Mouse (Mus musculus): ENCODE measurements around the gene Usp44. TPM values are rescaled to one million over a fixed set of nuclear protein-coding genes. Genes with fewer than 3 reads are reported as not detected.

Usp44 gene
- not detected for polyA plus RNA-seq (2015; fragmentation: Illumina TruSeq; extraction: RNeasy Lipid Tissue Mini Kit (QIAGEN cat#74804); ENCODE audit: low read depth, low replicate concordance)

GRCm38 (mm10) chr10:93830931-93831729, at the start of gene Usp44:
Usp44 (plus strand) TSS chr10:93831555.

GRCm38 (mm10) chr10:93897043-93897646, 65.8 kb downstream of the Usp44 start, which contains the start of gene Metap2:
Metap2 (minus strand) TSS chr10:93897093.

Other genes with a start within 250 kb of the Usp44 start
- 37.7 TPM for gene Snrpf, start 241.8 kb upstream of the Usp44 start, polyA plus RNA-seq (2015; fragmentation: Illumina TruSeq; extraction: RNeasy Lipid Tissue Mini Kit (QIAGEN cat#74804); ENCODE audit: low read depth, low replicate concordance)
- 6.2 TPM for gene Ntn4, start 190.9 kb upstream of the Usp44 start, polyA plus RNA-seq (2015; fragmentation: Illumina TruSeq; extraction: RNeasy Lipid Tissue Mini Kit (QIAGEN cat#74804); ENCODE audit: low read depth, low replicate concordance)
- 120 TPM for gene Metap2, start 65.5 kb downstream of the Usp44 start, polyA plus RNA-seq (2015; fragmentation: Illumina TruSeq; extraction: RNeasy Lipid Tissue Mini Kit (QIAGEN cat#74804); ENCODE audit: low read depth, low replicate concordance)
- gene Vezt, start 204.3 kb downstream of the Usp44 start, polyA plus RNA-seq (2015; fragmentation: Illumina TruSeq; extraction: RNeasy Lipid Tissue Mini Kit (QIAGEN cat#74804); ENCODE audit: low read depth, low replicate concordance) = 36.8 TPM
- gene Fgd6, start 204.4 kb downstream of the Usp44 start, polyA plus RNA-seq (2015; fragmentation: Illumina TruSeq; extraction: RNeasy Lipid Tissue Mini Kit (QIAGEN cat#74804); ENCODE audit: low read depth, low replicate concordance) = 6.1 TPM